Mouse (Mus musculus): ENCODE data around the gene Kcna2.

DNA sequence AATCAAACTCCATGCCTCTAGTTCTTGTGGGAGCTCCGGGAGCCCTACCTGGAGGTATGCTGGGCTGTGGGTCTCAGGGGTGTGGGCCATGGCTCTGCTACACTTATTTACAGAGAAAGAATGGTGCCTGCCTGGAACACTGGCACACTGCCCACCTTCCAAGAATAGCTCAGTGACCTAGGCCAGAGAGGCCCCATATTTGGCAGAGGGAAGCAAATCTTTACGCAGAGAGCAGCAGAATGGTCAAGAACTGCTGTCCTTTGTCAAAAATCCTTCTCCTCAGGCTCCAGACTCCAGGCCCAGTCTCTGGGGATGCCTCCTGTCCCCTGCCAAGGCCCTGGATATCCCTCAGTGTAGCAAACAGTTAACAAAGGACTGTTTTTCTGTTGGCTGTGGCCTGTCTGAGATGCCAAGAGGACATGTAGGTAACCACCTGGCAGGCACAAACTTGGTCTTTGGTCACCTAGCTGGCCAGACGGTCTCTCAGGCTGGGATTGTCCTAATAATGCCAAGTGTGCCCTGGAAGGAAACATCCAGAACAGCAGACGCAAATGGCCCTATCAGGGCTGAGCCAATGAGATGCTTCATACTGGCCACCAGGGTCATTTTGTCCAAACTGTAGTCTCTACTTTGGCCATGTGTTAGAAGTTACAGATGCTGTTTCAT, 29.8 kb downstream of the Kcna2 start:
- no peak for TF ChIP-seq CTCF (IDR thresholded peaks at IDR 0.05; ENCODE audit: borderline replicate concordance, insufficient read depth, low read depth, low read length)
- no peak for TF ChIP-seq POLR2A (IDR thresholded peaks at IDR 0.05; ENCODE audit: borderline replicate concordance, insufficient read depth, low read length)
